Mouse (Mus musculus) gastrocnemius, postnatal 10 days (tissue): Measurements from ENCODE around the gene Srp14. TPM values are rescaled to one million over a fixed set of nuclear protein-coding genes. Genes with fewer than 3 reads are reported as not detected.

ENCODE experiments used
- DNase-seq: peaks from one replicate; pipeline ENCODE4 v3.0.0; 2021; ENCODE audit warnings: mixed read lengths
- total RNA-seq, 2 experiments: library from RNA; stranded (reverse); gene quantifications; 2 replicates each; pipeline ENCODE4 v1.2.3; 2021

Gene Srp14
- total RNA-seq, 2 experiments from 2014 or later, result 148 to 154 TPM

DNA sequence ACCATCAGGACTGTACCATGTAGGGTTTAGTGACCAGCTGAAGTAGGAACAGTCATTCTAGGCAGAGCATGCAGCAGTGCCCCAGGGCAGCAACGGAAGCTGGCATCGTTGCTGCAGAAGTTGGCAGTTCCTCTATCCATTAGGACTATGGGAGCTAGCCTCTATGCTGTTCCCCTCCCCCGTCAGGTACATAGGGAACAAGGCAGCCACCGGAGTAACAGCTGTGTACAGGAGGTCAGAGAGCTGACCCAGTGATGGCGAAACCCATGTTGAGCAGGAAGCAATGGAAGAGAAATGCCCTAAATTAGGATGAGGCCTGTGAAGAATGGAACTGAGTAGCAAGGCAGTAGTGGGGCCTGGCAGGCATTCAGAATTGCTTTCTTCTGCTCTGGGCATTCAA is 37.3 kb downstream of the Srp14 start:
- no peak for DNase-seq

DNA sequence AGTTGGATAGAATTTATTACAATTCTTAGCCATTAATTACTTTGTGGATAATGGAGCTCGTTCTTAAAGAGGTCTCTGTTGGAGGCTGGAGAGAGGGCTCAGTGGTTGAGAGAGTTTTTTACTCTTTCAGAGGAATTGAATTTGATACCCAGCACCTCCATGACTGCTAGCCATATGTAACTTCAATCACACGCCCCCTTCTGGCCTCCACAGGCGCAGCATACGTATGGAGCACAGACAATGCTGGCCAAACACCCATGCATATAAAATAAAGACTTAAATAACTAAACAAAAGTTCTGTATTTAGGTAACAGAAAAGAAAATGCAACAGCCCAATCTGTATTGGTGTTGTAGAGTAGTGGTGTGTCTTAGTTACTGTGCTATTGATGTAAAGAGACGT is 47.9 kb downstream of the Srp14 start:
- DNase-seq, result peak; percentile 22

DNA sequence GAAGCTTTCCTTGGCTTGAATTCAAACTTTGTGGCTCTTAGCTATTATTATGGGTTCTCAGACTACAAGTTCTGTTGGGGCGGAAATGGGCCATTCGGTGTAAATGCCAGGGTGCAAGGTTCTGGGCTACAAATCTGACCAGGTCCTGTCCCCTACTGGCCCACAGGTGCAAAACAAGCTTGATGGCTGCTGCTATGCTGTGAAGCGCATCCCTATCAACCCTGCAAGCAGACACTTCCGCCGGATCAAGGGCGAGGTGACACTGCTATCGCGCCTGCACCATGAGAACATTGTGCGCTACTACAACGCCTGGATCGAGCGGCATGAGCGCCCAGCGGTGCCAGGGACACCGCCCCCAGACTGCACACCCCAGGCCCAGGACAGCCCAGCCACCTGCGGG is 48.9 kb downstream of the Srp14 start:
- no peak for DNase-seq

DNA sequence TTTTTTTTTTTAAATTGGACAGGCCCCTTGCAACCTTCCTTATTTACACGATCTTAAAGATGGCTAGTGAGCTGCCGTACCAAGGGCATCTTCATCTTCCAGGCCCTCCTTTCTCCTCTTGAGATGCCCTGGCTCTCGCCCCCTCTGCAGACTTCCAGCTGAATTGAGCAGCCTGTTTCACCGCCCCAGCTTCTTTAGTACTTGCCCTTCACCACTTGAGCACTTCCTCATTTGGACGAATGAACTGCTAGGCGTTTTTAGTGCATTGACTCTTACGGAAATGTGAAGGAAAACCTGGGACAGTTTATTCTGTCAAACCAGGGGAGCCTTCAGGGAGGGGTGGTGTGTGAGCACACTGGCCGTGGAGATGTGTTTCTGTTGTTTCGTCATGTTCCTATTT is 50.2 kb downstream of the Srp14 start:
- DNase-seq, result no peak

DNA sequence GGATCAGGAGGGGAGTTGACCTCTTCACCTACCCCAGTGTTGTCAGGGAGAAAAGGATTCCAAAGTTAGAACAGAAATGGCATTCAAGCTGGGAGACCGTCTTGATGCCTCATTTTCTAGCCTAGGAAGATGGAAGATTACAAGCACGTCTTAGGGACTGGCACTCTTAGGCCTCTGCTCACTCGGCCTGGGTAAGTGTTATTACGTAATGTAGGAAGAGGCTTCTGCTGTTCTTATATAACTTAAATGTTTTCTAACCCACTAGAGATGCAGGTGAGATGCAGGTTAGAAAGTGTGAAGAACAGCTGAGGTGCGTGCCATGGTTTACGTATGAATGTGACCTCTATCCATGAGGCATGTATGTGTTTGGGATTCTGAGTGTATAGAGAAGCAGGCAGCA is 51.2 kb downstream of the Srp14 start:
- no peak for DNase-seq

Other genes with a start within 250 kb of the Srp14 start
- not detected for gene Fsip1, start 222.7 kb downstream of the Srp14 start, total RNA-seq
- gene Gpr176, start 106.3 kb downstream of the Srp14 start, total RNA-seq, result under 1 TPM; 0.31 to 0.38 TPM
- 1 to 10 TPM; 5.4 to 8.1 TPM for gene Eif2ak4, start 91.1 kb downstream of the Srp14 start, total RNA-seq
- gene Bmf, start 70.0 kb upstream of the Srp14 start, total RNA-seq, result 10 to 100 TPM; 14.5 to 15.7 TPM
- 10 to 100 TPM in 1 of 2 experiments, 1 to 10 TPM in 1; 9.2 to 15.6 TPM for gene Bub1b, start 118.5 kb upstream of the Srp14 start, total RNA-seq
- under 1 TPM; 0.33 to 0.43 TPM for gene Pak6, start 183.6 kb upstream of the Srp14 start, total RNA-seq
- gene Ankrd63, start 224.3 kb upstream of the Srp14 start, total RNA-seq, result under 1 TPM in 1 of 2 experiments, not detected in 1; 0.09 TPM
- 1 to 10 TPM in 1 of 2 experiments, under 1 TPM in 1; 0.40 to 1.1 TPM for gene Plcb2, start 248.7 kb upstream of the Srp14 start, total RNA-seq